Mouse (Mus musculus) MEL (cell line): ENCODE measurements at regions not wholly inside any gene's neighbourhood (a gene's known extent, or its start where the extent isn't known, plus 50 kb on each side); places are given as distances from the start of the nearest gene placed in this dataset.

Experiments
- DNase-seq: peaks from one replicate; pipeline ENCODE4 v3.0.0; 2011; ENCODE audit warnings: low read depth, low spot score
- H3K27ac ChIP-seq: 2 replicates; pipeline ENCODE4 v1.5.1; 2012; ENCODE audit warnings: low read depth, mild to moderate bottlenecking, control low read depth, low read length, moderate library complexity; ENCODE audit not compliant: control insufficient read depth
- H3K27me3 ChIP-seq, 2 experiments: fragments of 150-350 bp in 1 of 2; sonication (generic) in 1 of 2; 2 replicates each; pipeline ENCODE4 v1.6.1; 2012; ENCODE audit warnings: low read length in 2 of 2, mild to moderate bottlenecking in 2 of 2, improper control_type of control experiment in 1 of 2, moderate library complexity in 1 of 2; ENCODE audit not compliant: insufficient read depth in 2 of 2, control insufficient read depth in 1 of 2
- H3K36me3 ChIP-seq, 2 experiments: 2 replicates each; pipeline ENCODE4 v1.6.1; 2012 to 2014; ENCODE audit warnings: low read length in 2 of 2, improper control_type of control experiment in 1 of 2, inconsistent platforms in 1 of 2, mild to moderate bottlenecking in 1 of 2; ENCODE audit not compliant: insufficient read depth in 2 of 2, control insufficient read depth in 1 of 2
- H3K4me1 ChIP-seq, 2 experiments: fragments of 150-350 bp in 1 of 2; sonication (generic) in 1 of 2; 2 replicates each; pipeline ENCODE4 v1.6.1; 2012; ENCODE audit warnings: low read length in 2 of 2, improper control_type of control experiment in 1 of 2, mild to moderate bottlenecking in 1 of 2; ENCODE audit not compliant: insufficient read depth in 2 of 2, control insufficient read depth in 1 of 2
- H3K4me3 ChIP-seq, 2 experiments: fragments of 150-350 bp in 1 of 2; sonication (generic) in 1 of 2; 2 replicates each; pipeline ENCODE4 v1.5.1; 2012; ENCODE audit warnings: low read depth in 2 of 2, low read length in 2 of 2, mild to moderate bottlenecking in 2 of 2, moderate library complexity in 2 of 2, control low read depth in 1 of 2, improper control_type of control experiment in 1 of 2; ENCODE audit not compliant: control insufficient read depth in 1 of 2, insufficient read depth in 1 of 2
- H3K79me2 ChIP-seq: 2 replicates; pipeline ENCODE4 v1.6.1; 2012; ENCODE audit warnings: mild to moderate bottlenecking, low read length, moderate library complexity; ENCODE audit not compliant: control insufficient read depth, poor library complexity, insufficient read depth
- H3K9ac ChIP-seq: 2 replicates; pipeline ENCODE4 v1.6.1; 2012; ENCODE audit warnings: low read depth, mild to moderate bottlenecking, control low read depth, low read length, moderate library complexity; ENCODE audit not compliant: control insufficient read depth, poor library complexity, severe bottlenecking
- H3K9me3 ChIP-seq: fragments of 150-350 bp; sonication (generic); replicated peaks from 2 replicates; pipeline ENCODE4 v1.6.1; 2012; ENCODE audit warnings: mild to moderate bottlenecking, low read length, improper control_type of control experiment, moderate library complexity; ENCODE audit not compliant: insufficient read depth
- ELF1 ChIP-seq: IDR thresholded peaks from 2 replicates; pipeline ENCODE4 v1.6.1; 2014; ENCODE audit warnings: low read depth, mild to moderate bottlenecking, inconsistent platforms, low read length, improper control_type of control experiment, moderate library complexity
- EP300 ChIP-seq, 2 experiments: IDR thresholded peaks; 2 replicates each; pipeline ENCODE4 v1.6.1; 2011; ENCODE audit warnings: improper control_type of control experiment in 2 of 2, low read length in 2 of 2, low read depth in 1 of 2, mild to moderate bottlenecking in 1 of 2
- ETS1 ChIP-seq: IDR thresholded peaks from 2 replicates; pipeline ENCODE4 v1.6.1; 2012; ENCODE audit warnings: low read depth, mild to moderate bottlenecking, inconsistent platforms, low read length, improper control_type of control experiment, moderate library complexity
- MEF2A ChIP-seq: IDR thresholded peaks from 2 replicates; pipeline ENCODE4 v1.6.1; 2014; ENCODE audit warnings: low read depth, mild to moderate bottlenecking, inconsistent platforms, low read length, improper control_type of control experiment; ENCODE audit not compliant: poor library complexity, insufficient replicate concordance, severe bottlenecking; ENCODE audit errors: extremely low read depth
- MXI1 ChIP-seq: IDR thresholded peaks from 2 replicates; pipeline ENCODE4 v1.6.1; 2011; ENCODE audit warnings: mild to moderate bottlenecking, low read depth, low read length, improper control_type of control experiment
- MYC ChIP-seq: IDR thresholded peaks from 2 replicates; pipeline ENCODE4 v1.6.1; 2011; ENCODE audit warnings: low read depth, mild to moderate bottlenecking, low read length, improper control_type of control experiment, moderate library complexity
- NELFE ChIP-seq: IDR thresholded peaks from 2 replicates; pipeline ENCODE4 v1.6.1; 2011; ENCODE audit warnings: low read depth, low read length, improper control_type of control experiment
- NRF1 ChIP-seq: IDR thresholded peaks from 2 replicates; pipeline ENCODE4 v1.6.1; 2014; ENCODE audit warnings: low read depth, mild to moderate bottlenecking, inconsistent platforms, low read length, improper control_type of control experiment, moderate library complexity; ENCODE audit not compliant: poor library complexity, insufficient read depth, severe bottlenecking
- POLR2AphosphoS2 ChIP-seq: IDR thresholded peaks from 2 replicates; pipeline ENCODE4 v1.6.1; 2011; ENCODE audit warnings: low read length, improper control_type of control experiment
- RAD21 ChIP-seq: IDR thresholded peaks from 2 replicates; pipeline ENCODE4 v1.6.1; 2011; ENCODE audit warnings: mild to moderate bottlenecking, low read depth, low read length, improper control_type of control experiment
- RCOR1 ChIP-seq: IDR thresholded peaks from 2 replicates; pipeline ENCODE4 v1.6.1; 2012; ENCODE audit warnings: low read depth, mild to moderate bottlenecking, inconsistent platforms, low read length, improper control_type of control experiment
- SMC3 ChIP-seq: IDR thresholded peaks from 2 replicates; pipeline ENCODE4 v1.6.1; 2011; ENCODE audit warnings: low read depth, low read length, improper control_type of control experiment
- TAL1 ChIP-seq: IDR thresholded peaks from 2 replicates; pipeline ENCODE4 v1.6.1; 2012; ENCODE audit warnings: mild to moderate bottlenecking, inconsistent platforms, low read length, moderate library complexity, mixed read lengths
- TCF12 ChIP-seq: IDR thresholded peaks from 2 replicates; pipeline ENCODE4 v1.6.1; 2014; ENCODE audit warnings: low read depth, mild to moderate bottlenecking, inconsistent platforms, low read length, improper control_type of control experiment, moderate library complexity
- ZC3H11A ChIP-seq: IDR thresholded peaks from 2 replicates; pipeline ENCODE4 v1.6.1; 2012; ENCODE audit warnings: low read depth, mild to moderate bottlenecking, inconsistent platforms, low read length, improper control_type of control experiment
- ZMIZ1 ChIP-seq: IDR thresholded peaks from 2 replicates; pipeline ENCODE4 v1.6.1; 2012; ENCODE audit warnings: low read depth, mild to moderate bottlenecking, inconsistent platforms, low read length, improper control_type of control experiment, moderate library complexity

DNA sequence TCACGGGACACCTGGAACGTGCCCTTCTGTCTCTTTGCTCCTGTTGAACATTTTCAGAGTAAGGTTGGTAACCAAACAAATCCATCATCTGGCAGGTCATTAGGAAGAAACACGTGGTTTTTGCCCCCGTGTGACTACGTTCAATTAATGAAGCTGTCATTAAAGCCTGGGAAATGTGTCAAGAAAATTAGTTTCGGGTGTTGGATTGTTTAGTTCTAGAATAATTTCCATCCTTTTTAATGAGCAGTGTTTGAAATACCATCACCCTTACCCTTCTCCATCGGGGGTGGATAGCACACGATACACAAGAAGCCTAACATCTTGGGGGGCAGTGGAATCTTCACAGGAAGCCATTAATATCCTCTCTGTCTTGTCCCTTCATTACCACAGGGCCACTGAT, 107.7 kb downstream of the Far1 start:
- Histone ChIP-seq H3K36me3 (no peaks in the 10 kb centered on the region), H3K9me3 (no peaks in the 10 kb centered on the region), H3K4me3 (no peak overlapping the region), H3K4me1 (no peaks in the 10 kb centered on the region), H3K79me2 (no peaks in the 10 kb centered on the region), H3K27ac (no peak overlapping the region), H3K9ac (no peak overlapping the region), H3K27me3 (peaks cover 0 to 3% of the 10 kb centered on the region in 2 experiments; a peak in 1 of 4 replicates)
- no peak for TF ChIP-seq ETS1
- no peak for TF ChIP-seq EP300 (IDR thresholded peaks at IDR 0.05; ENCODE audit: low read depth in 1 of 2, low read length in 2 of 2)
- no peak for TF ChIP-seq SMC3
- no peak for TF ChIP-seq NELFE
- no peak for TF ChIP-seq NRF1
- TF ChIP-seq ELF1: no peak
- TF ChIP-seq RAD21: no peak
- no peak for TF ChIP-seq ZMIZ1
- TF ChIP-seq TAL1: no peak
- DNase-seq: no peak

DNA sequence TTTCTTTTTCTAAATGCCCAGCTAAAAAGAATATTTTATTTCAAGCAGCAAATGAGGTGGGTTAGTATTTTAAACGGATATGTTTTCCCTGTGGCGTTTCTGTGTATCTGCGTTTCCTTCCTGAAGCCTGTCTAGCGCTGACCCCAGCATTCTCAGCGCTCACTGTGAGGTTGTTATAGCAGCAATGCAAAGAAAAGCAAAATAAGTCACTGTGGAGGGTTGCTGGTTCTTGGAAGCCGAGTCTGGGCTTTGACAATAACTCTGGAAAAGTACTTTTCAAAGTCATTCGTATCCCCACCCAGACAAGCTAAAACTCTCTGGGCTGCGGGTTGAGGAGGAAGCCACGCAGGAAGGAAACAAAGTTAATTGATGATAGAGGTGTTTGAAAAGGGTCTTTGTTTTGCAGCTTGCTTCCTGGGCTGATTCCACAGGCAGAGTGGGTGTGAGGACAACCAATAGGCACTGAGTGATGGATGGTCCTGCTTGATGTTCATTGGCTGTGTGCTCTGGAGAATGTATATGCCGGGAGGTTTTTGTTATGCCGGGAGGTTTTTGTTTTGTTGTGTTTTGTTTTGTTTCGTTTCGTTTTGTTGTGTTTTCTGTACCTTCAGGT, 108.4 kb downstream of the Far1 start:
- no peak overlapping the region for H3K27ac ChIP-seq
- no peaks in the 10 kb centered on the region for H3K79me2 ChIP-seq
- no peak for DNase-seq
- no peaks in the 10 kb centered on the region for H3K36me3 ChIP-seq
- no peak overlapping the region for H3K9ac ChIP-seq
- no peaks in the 10 kb centered on the region for H3K4me1 ChIP-seq
- TF ChIP-seq TCF12 (no peak), POLR2AphosphoS2 (no peak), SMC3 (no peak), ZC3H11A (no peak), MXI1 (no peak), MYC (no peak), MEF2A (no peak), RCOR1 (no peak)
- no peaks in the 10 kb centered on the region for H3K9me3 ChIP-seq
- H3K27me3 ChIP-seq: no peaks in the 10 kb centered on the region
- H3K4me3 ChIP-seq: no peak overlapping the region
